Mouse (Mus musculus) spleen, postnatal 14 days (tissue): ENCODE data around the gene Bcl7c.
"Not testable (repeated sequence)": the region's sequence is repeated elsewhere in the genome, so short reads cannot be mapped to it uniquely, and the experiment has no call there.

Experiments used
- DNase-seq, 2 experiments: peaks; one replicate each; pipeline ENCODE4 v3.0.0; 2021 to 2022; ENCODE audit warnings: low spot score in 2 of 2

Gene Bcl7c

GRCm38 (mm10) chr7:127716992-127717391 is 8.3 kb upstream of the Bcl7c start:
- peak; percentile 49 to 66 for DNase-seq

- DNase-seq: no peak
Observed at GRCm38 (mm10) chr7:127714816-127715215, 6.1 kb upstream of the Bcl7c start.

GRCm38 (mm10) chr7:127712461-127713385 is 4.0 kb upstream of the Bcl7c start, which contains the start of gene Ctf1:
Gene Ctf1, plus strand, starts transcription at chr7:127712736.
- peak in 1 of 2 experiments; percentile 47 for DNase-seq

GRCm38 (mm10) chr7:127711456-127711855 is 2.7 kb upstream of the Bcl7c start:
- DNase-seq: no peak

- DNase-seq: no peak
Observed at GRCm38 (mm10) chr7:127711031-127711430, 2.3 kb upstream of the Bcl7c start.

GRCm38 (mm10) chr7:127709261-127709979 is 687 bp upstream of the Bcl7c start:
- no peak for DNase-seq

GRCm38 (mm10) chr7:127707957-127708206 is 851 bp downstream of the Bcl7c start:
- no peak for DNase-seq

- DNase-seq: no peak
Observed at GRCm38 (mm10) chr7:127707045-127707956, 1.4 kb downstream of the Bcl7c start.

- DNase-seq: no peak
Observed at GRCm38 (mm10) chr7:127705706-127706105, 3.0 kb downstream of the Bcl7c start.

- DNase-seq: no peak
Observed at GRCm38 (mm10) chr7:127704598-127704997, 4.1 kb downstream of the Bcl7c start.

- no peak for DNase-seq
Observed at GRCm38 (mm10) chr7:127703561-127704178, 5.1 kb downstream of the Bcl7c start.

GRCm38 (mm10) chr7:127700712-127701331 is 7.9 kb downstream of the Bcl7c start:
- no peak for DNase-seq

- no peak for DNase-seq
Observed at GRCm38 (mm10) chr7:127698986-127699385, 9.7 kb downstream of the Bcl7c start.

GRCm38 (mm10) chr7:127693730-127694129 is 15.0 kb downstream of the Bcl7c start:
- DNase-seq: not testable (repeated sequence)

- no peak for DNase-seq
Observed at GRCm38 (mm10) chr7:127693290-127693689, 15.4 kb downstream of the Bcl7c start.

- no peak for DNase-seq
Observed at GRCm38 (mm10) chr7:127691221-127691989, 17.3 kb downstream of the Bcl7c start.

- no peak for DNase-seq
Observed at GRCm38 (mm10) chr7:127689626-127690280, 19.0 kb downstream of the Bcl7c start.

- no peak for DNase-seq
Observed at GRCm38 (mm10) chr7:127688935-127689334, 19.8 kb downstream of the Bcl7c start.

GRCm38 (mm10) chr7:127686740-127687449 is 21.8 kb downstream of the Bcl7c start:
- DNase-seq: no peak
